16 mouse cellular contexts compared by ENCODE assay signal in genomic region chr1:127395724-127396123, GRCm38 (mm10).
"Had no signal": no experiment of that assay in that cellular context is flagged by ENCODE, and none has a peak within 500 bp of the region (broad histone marks: within the 10 kb centered on the region; RNA-seq: fewer than 3 reads in every experiment).

No protein-coding gene starts in this region.

- H3K4me2 ChIP-seq: limb, embryonic 13.5 days; liver, embryonic 11.5 days; lung, embryonic 14.5 days; midbrain, embryonic 13.5 days; neural tube, embryonic 13.5 days had no signal

- H3K4me3 ChIP-seq: limb, embryonic 10.5 days; limb, embryonic 13.5 days; midbrain, embryonic 13.5 days; myocyte; neural tube, embryonic 13.5 days had no signal

- H3K4me1 ChIP-seq: midbrain, embryonic 13.5 days had no signal

- H3K9ac ChIP-seq: limb, embryonic 13.5 days; liver, embryonic 14.5 days; liver, postnatal 0 days; lung, embryonic 14.5 days; midbrain, embryonic 13.5 days; neural tube, embryonic 13.5 days had no signal

- H3K27ac ChIP-seq: limb, embryonic 10.5 days; limb, embryonic 13.5 days; liver, embryonic 14.5 days; macrophage; midbrain, embryonic 13.5 days; neural tube, embryonic 13.5 days had no signal

- ATAC-seq: liver, postnatal 0 days; lung, postnatal 0 days; midbrain, embryonic 13.5 days; midbrain, embryonic 16.5 days had no signal

- DNase-seq: kidney, adult 8-10 months; kidney, postnatal 14 days; liver, postnatal 0 days; lung, embryonic 14.5 days; thymus, adult 18-20 months; thymus, postnatal 36 days had no signal

- H3K9me3 ChIP-seq: limb, embryonic 10.5 days; midbrain, embryonic 13.5 days had no signal

- H3K27me3 ChIP-seq: limb, embryonic 13.5 days; midbrain, embryonic 13.5 days; neural tube, embryonic 13.5 days had no signal
